Mouse (Mus musculus) lung, postnatal 0 days (tissue): ENCODE results near the gene Pik3r5.

ENCODE experiments used
- CTCF ChIP-seq: IDR thresholded peaks from 2 replicates; pipeline ENCODE4 v1.5.1; 2016; ENCODE audit warnings: antibody characterized with exemption, mild to moderate bottlenecking
- EP300 ChIP-seq: IDR thresholded peaks from 2 replicates; pipeline ENCODE4 v1.6.1; 2016; ENCODE audit warnings: antibody characterized with exemption, mild to moderate bottlenecking, control low read depth

DNA sequence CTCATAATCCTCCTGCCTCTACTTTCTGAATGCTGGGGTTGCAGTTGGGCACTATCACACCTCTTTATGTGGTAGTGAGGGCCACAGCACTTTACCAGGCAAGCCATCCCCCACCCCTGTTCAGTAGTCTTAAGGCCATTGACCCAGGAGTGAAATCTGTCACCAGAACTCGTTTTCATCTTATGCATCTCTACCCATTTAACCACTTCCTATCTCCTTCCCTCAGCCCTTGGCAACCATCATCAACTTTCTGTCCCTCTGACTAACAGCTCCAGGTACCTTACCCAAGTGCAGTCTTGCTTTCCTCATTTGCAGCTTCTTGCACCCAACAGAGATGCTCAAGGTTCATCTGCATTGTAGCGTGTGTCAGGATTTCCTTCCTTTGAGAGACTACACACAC is 33.2 kb downstream of the Pik3r5 start:
- TF ChIP-seq CTCF (no peak), EP300 (no peak)
